Mouse (Mus musculus): ENCODE results near the gene Egfl7.

Gene Egfl7

GRCm38 (mm10) chr2:26611054-26611453 is 31.2 kb downstream of the Egfl7 start:
- DNase-seq (ENCODE audit: low read depth, low spot score): no peak

GRCm38 (mm10) chr2:26611896-26612295 is 32.1 kb downstream of the Egfl7 start:
- DNase-seq (ENCODE audit: low read depth, low spot score): no peak

GRCm38 (mm10) chr2:26614903-26615302 is 35.1 kb downstream of the Egfl7 start:
- DNase-seq (ENCODE audit: low read depth, low spot score): no peak

- DNase-seq (ENCODE audit: low read depth, low spot score): no peak
Observed at GRCm38 (mm10) chr2:26615459-26616124, 35.8 kb downstream of the Egfl7 start.

GRCm38 (mm10) chr2:26617331-26617730 is 37.5 kb downstream of the Egfl7 start:
- DNase-seq (ENCODE audit: low read depth, low spot score): no peak

GRCm38 (mm10) chr2:26617928-26618327 is 38.1 kb downstream of the Egfl7 start:
- DNase-seq (ENCODE audit: low read depth, low spot score): no peak

GRCm38 (mm10) chr2:26621246-26621645 is 41.4 kb downstream of the Egfl7 start:
- DNase-seq (ENCODE audit: low read depth, low spot score): no peak

GRCm38 (mm10) chr2:26622984-26623383 is 43.2 kb downstream of the Egfl7 start:
- DNase-seq (ENCODE audit: low read depth, low spot score): no peak

GRCm38 (mm10) chr2:26625419-26625818 is 45.6 kb downstream of the Egfl7 start:
- no peak for DNase-seq (ENCODE audit: low read depth, low spot score)

GRCm38 (mm10) chr2:26626081-26626480 is 46.3 kb downstream of the Egfl7 start:
- no peak for DNase-seq (ENCODE audit: low read depth, low spot score)

GRCm38 (mm10) chr2:26627921-26628739 is 48.3 kb downstream of the Egfl7 start, which contains the start of gene Fam69b:
Fam69b (plus strand) TSS chr2:26628457.
- no peak for DNase-seq (ENCODE audit: low read depth, low spot score)

GRCm38 (mm10) chr2:26628792-26629437 is 49.1 kb downstream of the Egfl7 start:
- DNase-seq (ENCODE audit: low read depth, low spot score): no peak

GRCm38 (mm10) chr2:26632541-26633395 is 53.0 kb downstream of the Egfl7 start:
- DNase-seq (ENCODE audit: low read depth, low spot score): no peak

- DNase-seq (ENCODE audit: low read depth, low spot score): no peak
Observed at GRCm38 (mm10) chr2:26633953-26634530, 54.2 kb downstream of the Egfl7 start.

- no peak for DNase-seq (ENCODE audit: low read depth, low spot score)
Observed at GRCm38 (mm10) chr2:26634629-26635488, 55.0 kb downstream of the Egfl7 start.

- no peak for DNase-seq (ENCODE audit: low read depth, low spot score)
Observed at GRCm38 (mm10) chr2:26635489-26636324, 55.9 kb downstream of the Egfl7 start.

GRCm38 (mm10) chr2:26636325-26636635 is 56.5 kb downstream of the Egfl7 start:
- no peak for DNase-seq (ENCODE audit: low read depth, low spot score)

GRCm38 (mm10) chr2:26637316-26637932 is 57.6 kb downstream of the Egfl7 start:
- no peak for DNase-seq (ENCODE audit: low read depth, low spot score)

GRCm38 (mm10) chr2:26638039-26638438 is 58.2 kb downstream of the Egfl7 start:
- no peak for DNase-seq (ENCODE audit: low read depth, low spot score)

All from skeletal muscle tissue, adult 2 months (tissue).